Mouse (Mus musculus): ENCODE data around the gene Idh1. TPM values are rescaled to one million over a fixed set of nuclear protein-coding genes. Genes with fewer than 3 reads are reported as not detected.

The Idh1 gene
- polyA plus RNA-seq, 1 experiment, result 35.1 TPM

GRCm38 (mm10) chr1:65185524-65186205 lies 635 bp downstream of the Idh1 start:
- no peaks in the 10 kb centered on the region for H3K36me3 ChIP-seq (ENCODE audit: control insufficient read depth, insufficient read depth, low read length)

GRCm38 (mm10) chr1:65185011-65185410 lies 1.3 kb downstream of the Idh1 start:
- H3K36me3 ChIP-seq (ENCODE audit: control insufficient read depth, insufficient read depth, low read length), result no peaks in the 10 kb centered on the region
- H3K4me1 ChIP-seq (ENCODE audit: control insufficient read depth, insufficient read depth, insufficient read length, low read length), result 0 out of 2 replicates have a peak, but pooled peaks cover 3% of the 10 kb centered on the region
- no peak overlapping the region for H3K4me3 ChIP-seq (ENCODE audit: low read depth, low read length)
- TF ChIP-seq POLR2A (IDR thresholded peaks at IDR 0.05; ENCODE audit: low read depth, low read length) (no peak), CTCF (IDR thresholded peaks at IDR 0.05; ENCODE audit: extremely low read depth, insufficient read length, insufficient replicate concordance, low read depth, low read length) (no peak)
- H3K27me3 ChIP-seq (ENCODE audit: control insufficient read depth, insufficient read depth, low read length), result no peaks in the 10 kb centered on the region; the same call in 1 of the 2 replicates
- WGBS, result 73% methylated on average over 8 of the region's 8 CpGs
- H3K27ac ChIP-seq (ENCODE audit: insufficient read depth, low read depth, low read length), result no peak overlapping the region

More at GRCm38 (mm10) chr1:65185524-65186205, 635 bp downstream of the Idh1 start:
- no peak overlapping the region for H3K27ac ChIP-seq (ENCODE audit: insufficient read depth, low read depth, low read length)
- 0 out of 2 replicates have a peak, but pooled peaks have one; percentile 22 for TF ChIP-seq CTCF (IDR thresholded peaks at IDR 0.05; ENCODE audit: extremely low read depth, insufficient read length, insufficient replicate concordance, low read depth, low read length)
- TF ChIP-seq POLR2A (IDR thresholded peaks at IDR 0.05; ENCODE audit: low read depth, low read length), result no peak
- 0 out of 2 replicates have a peak, but pooled peaks cover 3% of the 10 kb centered on the region for H3K4me1 ChIP-seq (ENCODE audit: control insufficient read depth, insufficient read depth, insufficient read length, low read length)
- H3K27me3 ChIP-seq (ENCODE audit: control insufficient read depth, insufficient read depth, low read length), result no peaks in the 10 kb centered on the region; the same call in 1 of the 2 replicates
- 28% methylated on average over 12 of the region's 12 CpGs for WGBS
- H3K4me3 ChIP-seq (ENCODE audit: low read depth, low read length), result no peak overlapping the region

- Histone ChIP-seq H3K27me3 (ENCODE audit: control insufficient read depth, insufficient read depth, low read length) (no peaks in the 10 kb centered on the region; the same call in 1 of the 2 replicates), H3K4me3 (ENCODE audit: low read depth, low read length) (no peak overlapping the region), H3K4me1 (ENCODE audit: control insufficient read depth, insufficient read depth, insufficient read length, low read length) (0 out of 2 replicates have a peak, but pooled peaks cover 3% of the 10 kb centered on the region), H3K36me3 (ENCODE audit: control insufficient read depth, insufficient read depth, low read length) (no peaks in the 10 kb centered on the region), H3K27ac (ENCODE audit: insufficient read depth, low read depth, low read length) (no peak overlapping the region)
- TF ChIP-seq POLR2A (IDR thresholded peaks at IDR 0.05; ENCODE audit: low read depth, low read length) (no peak), CTCF (IDR thresholded peaks at IDR 0.05; ENCODE audit: extremely low read depth, insufficient read length, insufficient replicate concordance, low read depth, low read length) (no peak)
- 84% methylated on average over 2 of the region's 2 CpGs for WGBS
Measured at GRCm38 (mm10) chr1:65183994-65184393, 2.3 kb downstream of the Idh1 start.

- Histone ChIP-seq H3K27ac (ENCODE audit: insufficient read depth, low read depth, low read length) (no peak overlapping the region), H3K27me3 (ENCODE audit: control insufficient read depth, insufficient read depth, low read length) (no peaks in the 10 kb centered on the region; the same call in 1 of the 2 replicates), H3K4me3 (ENCODE audit: low read depth, low read length) (no peak overlapping the region), H3K36me3 (ENCODE audit: control insufficient read depth, insufficient read depth, low read length) (no peaks in the 10 kb centered on the region), H3K4me1 (ENCODE audit: control insufficient read depth, insufficient read depth, insufficient read length, low read length) (no peaks in the 10 kb centered on the region)
- WGBS, result 85% methylated on average over 5 of the region's 5 CpGs
- no peak for TF ChIP-seq CTCF (IDR thresholded peaks at IDR 0.05; ENCODE audit: extremely low read depth, insufficient read length, insufficient replicate concordance, low read depth, low read length)
- TF ChIP-seq POLR2A (IDR thresholded peaks at IDR 0.05; ENCODE audit: low read depth, low read length), result no peak
Measured at GRCm38 (mm10) chr1:65181459-65181858, 4.8 kb downstream of the Idh1 start.

DNA sequence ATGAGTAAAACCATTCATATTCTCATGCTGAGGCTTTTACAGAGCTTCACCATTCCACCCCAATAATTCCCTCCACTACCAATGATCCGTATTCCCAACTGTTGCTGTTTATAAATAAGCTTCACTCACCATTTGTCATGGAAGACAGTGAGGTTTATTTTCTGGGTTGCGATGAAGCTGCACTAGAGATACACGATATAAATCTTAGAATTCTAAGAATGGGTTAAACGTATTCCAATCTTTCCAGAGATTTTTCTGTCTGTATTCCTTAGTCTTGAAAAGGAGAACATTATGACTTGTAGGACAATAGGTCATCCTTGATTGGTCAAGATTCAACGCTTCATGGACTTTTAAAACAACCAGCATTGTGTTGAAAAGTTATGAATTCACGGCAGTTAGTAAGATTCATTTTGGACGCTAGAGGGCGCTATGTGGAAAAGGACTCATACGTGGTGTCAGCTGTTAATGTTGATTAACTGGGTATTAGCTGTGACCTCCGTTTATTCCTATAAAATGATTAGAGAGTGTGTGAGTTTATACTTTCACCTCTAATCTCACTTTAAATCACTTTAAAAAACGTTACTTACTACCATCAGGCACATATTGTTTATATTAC lies 6.6 kb downstream of the Idh1 start:
- Histone ChIP-seq H3K4me3 (ENCODE audit: low read depth, low read length) (no peak overlapping the region), H3K4me1 (ENCODE audit: control insufficient read depth, insufficient read depth, insufficient read length, low read length) (peaks cover 4% of the 10 kb centered on the region; the same call in 1 of the 2 replicates), H3K27ac (ENCODE audit: insufficient read depth, low read depth, low read length) (peak overlapping the region; percentile 67; the same call in 1 of the 2 replicates), H3K36me3 (ENCODE audit: control insufficient read depth, insufficient read depth, low read length) (peaks cover 1% of the 10 kb centered on the region; the same call in 1 of the 2 replicates), H3K27me3 (ENCODE audit: control insufficient read depth, insufficient read depth, low read length) (no peaks in the 10 kb centered on the region)
- 2% methylated on average over 11 of the region's 11 CpGs for WGBS
- TF ChIP-seq CTCF (IDR thresholded peaks at IDR 0.05; ENCODE audit: extremely low read depth, insufficient read length, insufficient replicate concordance, low read depth, low read length), result no peak
- TF ChIP-seq POLR2A (IDR thresholded peaks at IDR 0.05; ENCODE audit: low read depth, low read length), result no peak

GRCm38 (mm10) chr1:65178902-65179432 lies 7.3 kb downstream of the Idh1 start:
- Histone ChIP-seq H3K4me3 (ENCODE audit: low read depth, low read length) (peak overlapping the region; percentile 80), H3K27ac (ENCODE audit: insufficient read depth, low read depth, low read length) (peak overlapping the region; percentile 99), H3K36me3 (ENCODE audit: control insufficient read depth, insufficient read depth, low read length) (peaks cover 9% of the 10 kb centered on the region), H3K4me1 (ENCODE audit: control insufficient read depth, insufficient read depth, insufficient read length, low read length) (peaks cover 10% of the 10 kb centered on the region), H3K27me3 (ENCODE audit: control insufficient read depth, insufficient read depth, low read length) (no peaks in the 10 kb centered on the region)
- under 1% methylated on average over 39 of the region's 39 CpGs for WGBS
- TF ChIP-seq CTCF (IDR thresholded peaks at IDR 0.05; ENCODE audit: extremely low read depth, insufficient read length, insufficient replicate concordance, low read depth, low read length), result peak; percentile 83
- peak; percentile 81; the same call in 1 of the 2 replicates for TF ChIP-seq POLR2A (IDR thresholded peaks at IDR 0.05; ENCODE audit: low read depth, low read length)
